Mouse (Mus musculus) myocyte (in vitro differentiated cells): Measurements from ENCODE around the gene Cog4. TPM values are rescaled to one million over a fixed set of nuclear protein-coding genes. Genes with fewer than 3 reads are reported as not detected.

Experiments used
- H3K27me3 ChIP-seq: one replicate; pipeline ENCODE4 v1.6.1; 2011; ENCODE audit not compliant: control insufficient read depth, insufficient read depth, insufficient read length
- H3K36me3 ChIP-seq: one replicate; pipeline ENCODE4 v1.6.1; 2011; ENCODE audit not compliant: control insufficient read depth, insufficient read depth
- H3K4me2 ChIP-seq: one replicate; pipeline ENCODE4 v1.6.1; 2011; ENCODE audit warnings: low read depth, control low read depth
- H3K4me3 ChIP-seq: one replicate; pipeline ENCODE4 v1.5.1; 2011; ENCODE audit warnings: mild to moderate bottlenecking, control low read depth, moderate library complexity
- H3K79me2 ChIP-seq: one replicate; pipeline ENCODE4 v1.6.1; 2011; ENCODE audit not compliant: control insufficient read depth, insufficient read depth
- H3ac ChIP-seq: one replicate; pipeline ENCODE4 v1.6.1; 2011; ENCODE audit not compliant: control insufficient read depth, insufficient read length
- CEBPB ChIP-seq: IDR thresholded peaks from 2 replicates; pipeline ENCODE4 v1.6.1; 2011; ENCODE audit warnings: mild to moderate bottlenecking, moderate library complexity; ENCODE audit not compliant: poor library complexity, insufficient read depth, severe bottlenecking
- E2F4 ChIP-seq: IDR thresholded peaks from one replicate; pipeline ENCODE4 v1.6.1; 2011; ENCODE audit warnings: mild to moderate bottlenecking, control low read depth, moderate library complexity; ENCODE audit not compliant: insufficient read depth
- MAX ChIP-seq: IDR thresholded peaks from one replicate; pipeline ENCODE4 v1.6.1; 2011; ENCODE audit warnings: low read depth, mild to moderate bottlenecking, control low read depth
- MYOD1 ChIP-seq, 3 experiments: IDR thresholded peaks; one replicate each; pipeline ENCODE4 v1.6.1; 2011; ENCODE audit warnings: control low read depth in 2 of 3, low read depth in 2 of 3, mild to moderate bottlenecking in 2 of 3, moderate library complexity in 1 of 3; ENCODE audit not compliant: insufficient read length in 2 of 3, control insufficient read depth in 1 of 3
- MYOG ChIP-seq, 3 experiments: IDR thresholded peaks; one replicate each; pipeline ENCODE4 v1.6.1; 2011; ENCODE audit warnings: control low read depth in 2 of 3, low read depth in 2 of 3, mild to moderate bottlenecking in 2 of 3; ENCODE audit not compliant: insufficient read length in 2 of 3, control insufficient read depth in 1 of 3, insufficient read depth in 1 of 3
- POLR2A ChIP-seq: IDR thresholded peaks from one replicate; pipeline ENCODE4 v1.6.1; 2011; ENCODE audit warnings: low read depth, mild to moderate bottlenecking, control low read depth, moderate library complexity; ENCODE audit not compliant: insufficient read length
- POLR2AphosphoS2 ChIP-seq: IDR thresholded peaks from one replicate; pipeline ENCODE4 v1.6.1; 2011; ENCODE audit warnings: low read depth, control low read depth; ENCODE audit not compliant: insufficient read length
- REST ChIP-seq: IDR thresholded peaks from one replicate; pipeline ENCODE4 v1.6.1; 2011; ENCODE audit warnings: mild to moderate bottlenecking, control low read depth, moderate library complexity; ENCODE audit not compliant: insufficient read depth, insufficient read length
- SRF ChIP-seq: IDR thresholded peaks from one replicate; pipeline ENCODE4 v1.6.1; 2011; ENCODE audit warnings: low read depth; ENCODE audit not compliant: control insufficient read depth, insufficient read length
- TCF12 ChIP-seq: IDR thresholded peaks from one replicate; pipeline ENCODE4 v1.6.1; 2011; ENCODE audit warnings: mild to moderate bottlenecking, control low read depth; ENCODE audit not compliant: poor library complexity, insufficient read depth, severe bottlenecking
- TCF3 ChIP-seq: IDR thresholded peaks from one replicate; pipeline ENCODE4 v1.6.1; 2011; ENCODE audit warnings: low read depth, control low read depth; ENCODE audit not compliant: insufficient read length
- USF1 ChIP-seq: IDR thresholded peaks from one replicate; pipeline ENCODE4 v1.6.1; 2011; ENCODE audit warnings: low read depth, mild to moderate bottlenecking, control low read depth, moderate library complexity
- polyA plus RNA-seq: library from polyadenylated mRNA; unstranded; fragments of >200 nt; fragmentation: generic; extraction: Trizol; gene quantifications from one replicate; pipeline ENCODE4 v1.2.1, GENCODE M21; 2012; ENCODE audit warnings: missing spikeins

Gene Cog4
- polyA plus RNA-seq, 1 experiment = 71.6 TPM

- Histone ChIP-seq H3K27me3 (no peaks in the 10 kb centered on the region), H3ac (no peak overlapping the region), H3K79me2 (no peaks in the 10 kb centered on the region), H3K4me3 (no peak overlapping the region), H3K36me3 (no peaks in the 10 kb centered on the region), H3K4me2 (no peak overlapping the region)
- no peak for TF ChIP-seq POLR2A
- TF ChIP-seq CEBPB = no peak
- TF ChIP-seq TCF12 = no peak
- no peak for TF ChIP-seq E2F4
- TF ChIP-seq MYOD1 (IDR thresholded peaks at IDR 0.05; ENCODE audit: control insufficient read depth in 1 of 3, insufficient read length in 2 of 3, low read depth in 2 of 3) = no peak
- no peak for TF ChIP-seq REST
- TF ChIP-seq SRF = no peak
- TF ChIP-seq USF1 = no peak
- TF ChIP-seq MYOG (IDR thresholded peaks at IDR 0.05; ENCODE audit: control insufficient read depth in 1 of 3, insufficient read depth in 1 of 3, insufficient read length in 2 of 3, low read depth in 2 of 3) = no peak
- TF ChIP-seq TCF3 = no peak
- TF ChIP-seq POLR2AphosphoS2 = no peak
- no peak for TF ChIP-seq MAX
These were observed 48.5 kb downstream of the Cog4 start for GRCm38 (mm10) chr8:110894851-110895250.

- no peak overlapping the region for H3K4me3 ChIP-seq
- no peak overlapping the region for H3ac ChIP-seq
- no peaks in the 10 kb centered on the region for H3K27me3 ChIP-seq
- TF ChIP-seq E2F4 (no peak), USF1 (no peak), MAX (no peak), MYOD1 (IDR thresholded peaks at IDR 0.05; ENCODE audit: control insufficient read depth in 1 of 3, insufficient read length in 2 of 3, low read depth in 2 of 3) (no peak), TCF3 (no peak)
- no peak overlapping the region for H3K4me2 ChIP-seq
- no peaks in the 10 kb centered on the region for H3K36me3 ChIP-seq
- no peaks in the 10 kb centered on the region for H3K79me2 ChIP-seq
These were observed 48.9 kb downstream of the Cog4 start for GRCm38 (mm10) chr8:110895254-110895653.

- Histone ChIP-seq H3ac (no peak overlapping the region), H3K4me2 (no peak overlapping the region), H3K36me3 (no peaks in the 10 kb centered on the region), H3K27me3 (no peaks in the 10 kb centered on the region), H3K79me2 (no peaks in the 10 kb centered on the region), H3K4me3 (no peak overlapping the region)
- TF ChIP-seq SRF = no peak
- no peak for TF ChIP-seq MYOD1 (IDR thresholded peaks at IDR 0.05; ENCODE audit: control insufficient read depth in 1 of 3, insufficient read length in 2 of 3, low read depth in 2 of 3)
- TF ChIP-seq CEBPB = no peak
- TF ChIP-seq USF1 = no peak
These were observed 49.4 kb downstream of the Cog4 start for GRCm38 (mm10) chr8:110895812-110896211.

- Histone ChIP-seq H3K4me3 (no peak overlapping the region), H3K27me3 (no peaks in the 10 kb centered on the region), H3K4me2 (no peak overlapping the region), H3ac (no peak overlapping the region), H3K79me2 (no peaks in the 10 kb centered on the region), H3K36me3 (no peaks in the 10 kb centered on the region)
- TF ChIP-seq CEBPB = no peak
- no peak for TF ChIP-seq POLR2A
- TF ChIP-seq TCF3 = no peak
- no peak for TF ChIP-seq TCF12
- no peak for TF ChIP-seq USF1
- TF ChIP-seq MAX = no peak
These were observed 51.1 kb downstream of the Cog4 start for GRCm38 (mm10) chr8:110897495-110897894.

GRCm38 (mm10) chr8:110901056-110901455 is 54.7 kb downstream of the Cog4 start:
- TF ChIP-seq MYOD1 (IDR thresholded peaks at IDR 0.05; ENCODE audit: control insufficient read depth in 1 of 3, insufficient read length in 2 of 3, low read depth in 2 of 3) = no peak
- TF ChIP-seq E2F4 = no peak
- no peak for TF ChIP-seq TCF3
- no peak for TF ChIP-seq SRF
- no peak for TF ChIP-seq POLR2AphosphoS2
- no peak for TF ChIP-seq POLR2A
- no peak for TF ChIP-seq MAX
- no peak for TF ChIP-seq USF1
- H3K36me3 ChIP-seq = no peaks in the 10 kb centered on the region
- H3K79me2 ChIP-seq = no peaks in the 10 kb centered on the region
- H3K4me3 ChIP-seq = no peak overlapping the region
- H3K4me2 ChIP-seq = no peak overlapping the region
- no peaks in the 10 kb centered on the region for H3K27me3 ChIP-seq
- H3ac ChIP-seq = no peak overlapping the region
